Mouse (Mus musculus) liver, adult 2 months (tissue): ENCODE data around the gene Abhd6. TPM values are rescaled to one million over a fixed set of nuclear protein-coding genes. Genes with fewer than 3 reads are reported as not detected.
A peak's percentile ranks its signal among the peaks of the same experiment; 100 is the strongest.
"Not testable (repeated sequence)": the region's sequence is repeated elsewhere in the genome, so short reads cannot be mapped to it uniquely, and the experiment has no call there.

Experiments used
- DNase-seq: peaks from one replicate; pipeline ENCODE4 v3.0.0-alpha.2; 2011; ENCODE audit warnings: low read depth, low spot score; ENCODE audit errors: extremely low read depth
- H3K27ac ChIP-seq: fragments of 200-500 bp; replicated peaks from 2 replicates; pipeline ENCODE4 v1.5.1; 2012; ENCODE audit warnings: low read depth, mild to moderate bottlenecking, control low read depth, inconsistent platforms, low read length; ENCODE audit not compliant: insufficient read depth
- H3K27me3 ChIP-seq: fragments of 200-500 bp; 2 replicates; pipeline ENCODE4 v1.6.1; 2012; ENCODE audit warnings: mild to moderate bottlenecking, moderate library complexity, low read length, inconsistent platforms; ENCODE audit not compliant: control insufficient read depth, insufficient read depth
- H3K36me3 ChIP-seq: fragments of 200-500 bp; 2 replicates; pipeline ENCODE4 v1.6.1; 2012; ENCODE audit warnings: low read length, inconsistent platforms; ENCODE audit not compliant: control insufficient read depth, insufficient read depth
- H3K4me1 ChIP-seq: fragments of 200-500 bp; 2 replicates; pipeline ENCODE4 v1.6.1; 2011; ENCODE audit warnings: low read length; ENCODE audit not compliant: control insufficient read depth, insufficient read depth
- H3K4me3 ChIP-seq: fragments of 200-500 bp; 2 replicates; pipeline ENCODE4 v1.5.1; 2011; ENCODE audit warnings: low read depth, mild to moderate bottlenecking, control low read depth, low read length, moderate library complexity; ENCODE audit not compliant: insufficient read depth
- H3K79me2 ChIP-seq: fragments of 200-500 bp; 2 replicates; pipeline ENCODE4 v1.6.1; 2012; ENCODE audit warnings: inconsistent platforms, mild to moderate bottlenecking, low read length, moderate library complexity; ENCODE audit not compliant: control insufficient read depth, insufficient read depth
- H3K9ac ChIP-seq: fragments of 200-500 bp; 2 replicates; pipeline ENCODE4 v1.6.1; 2012; ENCODE audit warnings: low read depth, mild to moderate bottlenecking, control low read depth, inconsistent platforms, low read length
- CTCF ChIP-seq: fragments of 200-500 bp; IDR thresholded peaks from 2 replicates; pipeline ENCODE4 v1.5.1; 2011; ENCODE audit warnings: low read depth, low read length, control low read depth
- POLR2A ChIP-seq: fragments of 200-500 bp; IDR thresholded peaks from 2 replicates; pipeline ENCODE4 v1.6.1; 2011; ENCODE audit warnings: low read length, control low read depth; ENCODE audit not compliant: insufficient read depth; ENCODE audit errors: extremely low read depth
- WGBS: fragments of 180-500 bp; shearing (Covaris S2); methylation state at CpG from one replicate; pipeline ENCODE4 v1.1.7; 2018; 5-methylcytosine and 5-hydroxymethylcytosine counted together
- polyA plus RNA-seq: library from polyadenylated mRNA; depleted of rRNA; stranded (reverse); fragments of >200 nt; gene quantifications from 2 replicates; pipeline ENCODE4 v1.2.3, GENCODE M21; 2012
- total RNA-seq: library from RNA; depleted of rRNA; stranded (reverse); fragments of >200 nt; gene quantifications from 2 replicates; pipeline ENCODE4 v1.2.3, GENCODE M21; 2014

Gene Abhd6
- total and polyA plus RNA-seq, 2 experiments: 29.2 to 39.6 TPM

- no peaks in the 10 kb centered on the region for H3K27me3 ChIP-seq
- peak; percentile 99 for DNase-seq
- H3K4me3 ChIP-seq: no peak overlapping the region
- peaks cover 3% of the 10 kb centered on the region; the same call in 1 of the 2 replicates for H3K79me2 ChIP-seq
- peaks cover 17% of the 10 kb centered on the region for H3K4me1 ChIP-seq
- no peak overlapping the region for H3K9ac ChIP-seq
- 24% methylated on average over 5 of the region's 5 CpGs for WGBS
- peak overlapping the region; percentile 42 for H3K27ac ChIP-seq
- no peaks in the 10 kb centered on the region for H3K36me3 ChIP-seq
- TF ChIP-seq CTCF: no peak
- no peak for TF ChIP-seq POLR2A
Measured at GRCm38 (mm10) chr14:8000247-8000646, 2.5 kb upstream of the Abhd6 start.

- H3K27ac ChIP-seq: peak overlapping the region; percentile 29
- peaks cover 17% of the 10 kb centered on the region for H3K4me1 ChIP-seq
- H3K4me3 ChIP-seq: no peak overlapping the region
- 47% methylated on average over 17 of the region's 17 CpGs for WGBS
- H3K27me3 ChIP-seq: no peaks in the 10 kb centered on the region
- peaks cover 6% of the 10 kb centered on the region; the same call in 1 of the 2 replicates for H3K79me2 ChIP-seq
- no peaks in the 10 kb centered on the region for H3K36me3 ChIP-seq
- H3K9ac ChIP-seq: peak overlapping the region; percentile 20; the same call in 1 of the 2 replicates
- TF ChIP-seq POLR2A: no peak
- no peak for TF ChIP-seq CTCF
- DNase-seq: no peak
Measured at GRCm38 (mm10) chr14:8000831-8001685, 1.6 kb upstream of the Abhd6 start.

- 1% methylated on average over 23 of the region's 23 CpGs for WGBS
- H3K9ac ChIP-seq: peak overlapping the region; percentile 77
- H3K36me3 ChIP-seq: no peaks in the 10 kb centered on the region
- no peaks in the 10 kb centered on the region for H3K27me3 ChIP-seq
- peaks cover 10% of the 10 kb centered on the region; the same call in 1 of the 2 replicates for H3K79me2 ChIP-seq
- peak overlapping the region; percentile 77 for H3K27ac ChIP-seq
- peaks cover 17% of the 10 kb centered on the region for H3K4me1 ChIP-seq
- H3K4me3 ChIP-seq: peak overlapping the region; percentile 62
- no peak for DNase-seq
- no peak for TF ChIP-seq POLR2A
- no peak for TF ChIP-seq CTCF
Measured at GRCm38 (mm10) chr14:8003093-8003670, 480 bp downstream of the Abhd6 start.

- H3K4me3 ChIP-seq: peak overlapping the region; percentile 62; the same call in 1 of the 2 replicates
- H3K27ac ChIP-seq: peak overlapping the region; percentile 77; the same call in 1 of the 2 replicates
- no peaks in the 10 kb centered on the region for H3K27me3 ChIP-seq
- DNase-seq: peak; percentile 76
- TF ChIP-seq CTCF: no peak
- TF ChIP-seq POLR2A: no peak
- H3K4me1 ChIP-seq: peaks cover 17% of the 10 kb centered on the region
- H3K79me2 ChIP-seq: peaks cover 18% of the 10 kb centered on the region; the same call in 1 of the 2 replicates
- peak overlapping the region; percentile 77 for H3K9ac ChIP-seq
- H3K36me3 ChIP-seq: no peaks in the 10 kb centered on the region
- WGBS: 12% methylated on average over 18 of the region's 18 CpGs
Measured at GRCm38 (mm10) chr14:8003727-8004670, 1.3 kb downstream of the Abhd6 start.

GRCm38 (mm10) chr14:8006061-8006460, 3.4 kb downstream of the Abhd6 start:
- not testable (repeated sequence) for H3K9ac ChIP-seq, DNase-seq, H3K4me3 ChIP-seq, H3K36me3 ChIP-seq, H3K4me1 ChIP-seq, H3K27ac ChIP-seq, H3K27me3 ChIP-seq
- H3K79me2 ChIP-seq: peaks cover 22% of the 10 kb centered on the region; the same call in 1 of the 2 replicates
- 45% methylated on average over 3 of the region's 3 CpGs for whole genome bisulfite sequencing
